Mouse (Mus musculus): Measurements from ENCODE around the gene Rpl13a.

DNA sequence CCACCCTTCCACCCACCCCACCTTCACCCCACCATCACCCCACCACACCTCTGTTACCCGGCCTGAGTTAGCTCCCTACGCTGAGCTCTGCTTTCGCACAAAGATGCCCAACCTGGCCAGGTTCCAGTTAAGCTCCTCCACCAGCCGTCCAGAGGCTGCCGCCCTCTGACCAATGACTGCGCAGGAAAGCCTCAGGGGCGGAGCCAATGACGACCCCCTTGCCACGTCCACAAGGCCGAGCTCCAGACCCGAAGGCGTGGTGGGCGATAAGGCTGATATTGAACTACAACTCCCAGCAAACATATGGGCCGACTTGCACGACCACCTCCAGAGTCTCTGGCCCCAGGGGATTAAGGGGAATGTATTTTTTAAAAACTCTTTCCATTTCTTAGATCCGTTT is 36.5 kb downstream of the Rpl13a start, which contains the start of gene Rcn3:
- TF ChIP-seq POLR2A (IDR thresholded peaks at IDR 0.05; ENCODE audit: control insufficient read depth, low read depth, low read length) (no peak), CTCF (IDR thresholded peaks at IDR 0.05; ENCODE audit: control insufficient read depth, insufficient read depth, insufficient replicate concordance, low read depth, low read length) (no peak)

Measured in testis, adult 2 months (tissue).